Mouse (Mus musculus) kidney, postnatal 0 days (tissue): ENCODE measurements at regions not wholly inside any gene's neighbourhood (a gene's known extent, or its start where the extent isn't known, plus 50 kb on each side); places are given as distances from the start of the nearest gene placed in this dataset.

Experiments
- ATAC-seq: fragments of 200-750 bp; cut with Nextera tagmentation; replicated peaks from 2 replicates; pipeline ENCODE4 v1.8.0; 2017; ENCODE audit warnings: low read depth, moderate number of reproducible peaks, moderate TSS enrichment, moderate library complexity; ENCODE audit not compliant: low FRiP score
- DNase-seq: peaks from one replicate; pipeline ENCODE4 v3.0.0-alpha.2; 2016; ENCODE audit warnings: low spot score
- H3K27ac ChIP-seq: fragments of 300-500 bp; sonication (generic); 2 replicates; pipeline ENCODE4 v1.5.1; 2014; ENCODE audit warnings: mild to moderate bottlenecking
- H3K27me3 ChIP-seq: fragments of 300-500 bp; sonication (generic); 2 replicates; pipeline ENCODE4 v1.6.1; 2014; ENCODE audit warnings: low read length, mixed read lengths; ENCODE audit not compliant: insufficient read depth
- H3K36me3 ChIP-seq: fragments of 300-500 bp; sonication (generic); 2 replicates; pipeline ENCODE4 v1.6.1; 2014; ENCODE audit warnings: low read length, mixed read lengths; ENCODE audit not compliant: insufficient read depth
- H3K4me1 ChIP-seq: fragments of 300-500 bp; sonication (generic); replicated peaks from 2 replicates; pipeline ENCODE4 v1.6.1; 2014; ENCODE audit warnings: antibody characterized with exemption, low read length, mixed read lengths; ENCODE audit not compliant: insufficient read depth
- H3K4me2 ChIP-seq: fragments of 300-500 bp; sonication (generic); 2 replicates; pipeline ENCODE4 v1.6.1; 2014; ENCODE audit warnings: mild to moderate bottlenecking, low read length, moderate library complexity, mixed read lengths
- H3K4me3 ChIP-seq: fragments of 300-500 bp; sonication (generic); replicated peaks from 2 replicates; pipeline ENCODE4 v1.5.1; 2014; ENCODE audit warnings: low read depth, low read length
- H3K9ac ChIP-seq: fragments of 300-500 bp; sonication (generic); 2 replicates; pipeline ENCODE4 v1.6.1; 2014; ENCODE audit warnings: low read depth, low read length
- H3K9me3 ChIP-seq: fragments of 300-500 bp; sonication (generic); replicated peaks from 2 replicates; pipeline ENCODE4 v1.6.1; 2016; ENCODE audit warnings: low read length, inconsistent platforms, mixed read lengths
- CTCF ChIP-seq: IDR thresholded peaks from 2 replicates; pipeline ENCODE4 v1.5.1; 2016; ENCODE audit warnings: antibody characterized with exemption, low read depth, mild to moderate bottlenecking, moderate library complexity
- WGBS: fragments of 180-500 bp; shearing (Covaris S2); extraction: QIAGEN DNeasy Blood & Tissue Kit; methylation state at CpG from one replicate; pipeline ENCODE4 v1.1.7; 2014; 5-methylcytosine and 5-hydroxymethylcytosine counted together

DNA sequence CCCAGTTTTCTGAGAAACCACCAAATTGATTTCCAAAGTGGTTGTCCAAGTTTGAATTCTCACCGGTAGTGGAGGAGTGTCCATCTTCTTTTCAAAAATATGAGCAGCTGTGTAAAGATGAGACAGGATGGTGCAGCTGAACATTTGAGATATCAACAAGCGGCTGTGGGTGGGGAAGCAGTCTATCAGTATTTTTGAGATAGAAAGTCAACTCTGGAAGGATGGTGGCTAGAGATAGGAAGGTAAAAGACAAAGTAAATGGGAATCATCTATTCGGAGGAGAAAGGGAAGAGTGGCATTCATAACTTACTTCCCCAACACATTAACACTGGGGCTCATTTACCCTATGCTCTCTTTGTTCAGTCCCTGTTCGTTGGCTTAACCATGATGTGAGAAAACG lies 146.9 kb upstream of the Gmnc start:
- WGBS: 83% methylated on average over 5 of the region's 5 CpGs

GRCm38 (mm10) chr16:27138987-27139386 lies 147.5 kb upstream of the Gmnc start:
- peak; percentile 64 for DNase-seq
- WGBS: 18% methylated on average over 1 of the region's 1 CpGs
- no peak overlapping the region for H3K4me2 ChIP-seq

More for the DNA sequence above, 146.9 kb upstream of the Gmnc start:
- H3K4me2 ChIP-seq: no peak overlapping the region
- no peaks in the 10 kb centered on the region for H3K9me3 ChIP-seq
- H3K4me1 ChIP-seq: no peaks in the 10 kb centered on the region
- H3K4me3 ChIP-seq: no peak overlapping the region
- no peak for TF ChIP-seq CTCF
- no peaks in the 10 kb centered on the region for H3K36me3 ChIP-seq
- H3K27ac ChIP-seq: no peak overlapping the region
- DNase-seq: no peak
- no peak for ATAC-seq
- H3K27me3 ChIP-seq: no peaks in the 10 kb centered on the region
- no peak overlapping the region for H3K9ac ChIP-seq

DNA sequence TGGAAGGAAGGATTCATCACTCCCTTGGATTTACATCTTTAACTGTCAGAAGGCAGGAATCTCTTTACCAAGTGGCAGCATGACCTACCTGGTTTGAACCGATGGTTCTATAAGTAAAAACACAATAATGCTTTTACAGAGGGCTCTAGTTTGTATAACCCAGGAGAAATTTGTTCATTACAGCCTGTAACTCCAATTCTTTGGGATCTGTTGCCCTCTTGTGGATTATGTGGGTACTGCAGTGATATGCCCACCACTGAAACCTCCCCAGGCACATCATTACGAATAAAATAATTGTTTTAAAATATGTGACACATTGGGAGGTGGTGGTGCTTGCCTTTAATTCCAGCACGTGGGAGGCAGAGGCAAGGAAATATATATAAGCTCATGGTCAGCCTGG lies 148.6 kb upstream of the Gmnc start:
- TF ChIP-seq CTCF: peak; percentile 89
- H3K4me1 ChIP-seq: no peaks in the 10 kb centered on the region
- peak; percentile 59 for DNase-seq
- no peaks in the 10 kb centered on the region for H3K36me3 ChIP-seq
- H3K9me3 ChIP-seq: no peaks in the 10 kb centered on the region
- 13% methylated on average over 3 of the region's 3 CpGs for WGBS
- H3K9ac ChIP-seq: no peak overlapping the region
- no peak for ATAC-seq
- H3K27me3 ChIP-seq: no peaks in the 10 kb centered on the region
- no peak overlapping the region for H3K27ac ChIP-seq
- no peak overlapping the region for H3K4me3 ChIP-seq
- no peak overlapping the region for H3K4me2 ChIP-seq

More at GRCm38 (mm10) chr16:27138987-27139386, 147.5 kb upstream of the Gmnc start:
- Histone ChIP-seq H3K27ac (no peak overlapping the region), H3K4me3 (no peak overlapping the region), H3K36me3 (no peaks in the 10 kb centered on the region), H3K27me3 (no peaks in the 10 kb centered on the region), H3K9ac (no peak overlapping the region), H3K9me3 (no peaks in the 10 kb centered on the region), H3K4me1 (no peaks in the 10 kb centered on the region)
- ATAC-seq: no peak
- peak; percentile 70 for TF ChIP-seq CTCF

DNA sequence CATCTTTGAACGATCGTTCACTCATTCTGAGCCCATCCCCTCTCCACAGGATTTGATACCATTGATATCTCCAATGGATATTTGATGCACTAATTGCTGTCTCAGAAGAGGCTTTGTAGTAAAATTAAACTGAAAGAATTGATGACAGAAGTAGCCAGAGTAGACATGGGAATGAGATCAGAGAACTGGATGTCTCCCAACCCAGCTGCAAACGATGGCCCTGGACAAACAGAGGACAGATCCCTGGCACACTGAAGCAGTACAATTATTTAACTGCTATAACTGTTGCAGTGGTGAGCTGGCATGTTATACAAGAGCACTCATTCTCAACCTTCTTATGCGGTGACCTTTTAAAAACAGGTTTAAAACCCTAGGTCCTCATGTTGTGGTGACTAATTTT lies 151.5 kb upstream of the Ostn start:
- no peaks in the 10 kb centered on the region for H3K4me1 ChIP-seq
- no peaks in the 10 kb centered on the region for H3K9me3 ChIP-seq
- H3K36me3 ChIP-seq: no peaks in the 10 kb centered on the region
- no peak overlapping the region for H3K9ac ChIP-seq
- no peak for ATAC-seq
- H3K4me3 ChIP-seq: no peak overlapping the region
- H3K27ac ChIP-seq: no peak overlapping the region
- 83% methylated on average over 4 of the region's 4 CpGs for WGBS
- H3K4me2 ChIP-seq: no peak overlapping the region
- DNase-seq: no peak
- no peak for TF ChIP-seq CTCF
- H3K27me3 ChIP-seq: no peaks in the 10 kb centered on the region

GRCm38 (mm10) chr16:27195650-27196049 lies 111.6 kb upstream of the Ostn start:
- no peaks in the 10 kb centered on the region for H3K27me3 ChIP-seq
- ATAC-seq (no peak), DNase-seq (no peak)
- no peak for TF ChIP-seq CTCF
- WGBS: 68% methylated on average over 2 of the region's 2 CpGs
- H3K36me3 ChIP-seq: no peaks in the 10 kb centered on the region
- H3K4me3 ChIP-seq: no peak overlapping the region
- H3K27ac ChIP-seq: no peak overlapping the region
- H3K4me1 ChIP-seq: no peaks in the 10 kb centered on the region
- no peak overlapping the region for H3K4me2 ChIP-seq
- H3K9me3 ChIP-seq: no peaks in the 10 kb centered on the region
- H3K9ac ChIP-seq: no peak overlapping the region
